Mouse (Mus musculus) stomach, embryonic 15.5 days (tissue): ENCODE measurements around the gene Tead1. TPM values are rescaled to one million over a fixed set of nuclear protein-coding genes. Genes with fewer than 3 reads are reported as not detected.

Source experiments
- ATAC-seq: fragments of 200-750 bp; cut with Nextera tagmentation; 2 replicates; pipeline ENCODE4 v1.8.0; 2017; ENCODE audit warnings: low read depth, moderate number of reproducible peaks, moderate TSS enrichment; ENCODE audit not compliant: insufficient read depth, low FRiP score
- H3K27ac ChIP-seq: fragments of 300-500 bp; sonication (generic); 2 replicates; pipeline ENCODE4 v1.5.1; 2015; ENCODE audit warnings: mild to moderate bottlenecking, inconsistent platforms
- H3K27me3 ChIP-seq: fragments of 300-500 bp; sonication (generic); replicated peaks from 2 replicates; pipeline ENCODE4 v1.6.1; 2015; ENCODE audit warnings: inconsistent platforms
- H3K36me3 ChIP-seq: fragments of 300-500 bp; sonication (generic); 2 replicates; pipeline ENCODE4 v1.6.1; 2015; ENCODE audit warnings: inconsistent platforms
- H3K4me1 ChIP-seq: fragments of 300-500 bp; sonication (generic); 2 replicates; pipeline ENCODE4 v1.6.1; 2015; ENCODE audit warnings: inconsistent platforms
- H3K4me2 ChIP-seq: fragments of 300-500 bp; sonication (generic); 2 replicates; pipeline ENCODE4 v1.6.1; 2015; ENCODE audit warnings: mild to moderate bottlenecking, inconsistent platforms
- H3K4me3 ChIP-seq: fragments of 300-500 bp; sonication (generic); replicated peaks from 2 replicates; pipeline ENCODE4 v1.5.1; 2015; ENCODE audit warnings: inconsistent platforms
- H3K9ac ChIP-seq: fragments of 300-500 bp; sonication (generic); 2 replicates; pipeline ENCODE4 v1.6.1; 2015; ENCODE audit warnings: inconsistent platforms
- H3K9me3 ChIP-seq: fragments of 300-500 bp; sonication (generic); 2 replicates; pipeline ENCODE4 v1.6.1; 2016; ENCODE audit warnings: inconsistent platforms
- WGBS: fragments of 180-500 bp; shearing (Covaris S2); methylation state at CpG from one replicate; pipeline ENCODE4 v1.1.7; 2015; 5-methylcytosine and 5-hydroxymethylcytosine counted together
- polyA plus RNA-seq: library from polyadenylated mRNA; unstranded; fragments of >200 nt; fragmentation: Nextera tagmentation; extraction: Ambion mirVana; gene quantifications from 2 replicates; pipeline ENCODE4 v1.2.1, GENCODE M21; 2015

Gene Tead1
- polyA plus RNA-seq, 1 experiment from 2014 or later = 25.7 TPM

DNA sequence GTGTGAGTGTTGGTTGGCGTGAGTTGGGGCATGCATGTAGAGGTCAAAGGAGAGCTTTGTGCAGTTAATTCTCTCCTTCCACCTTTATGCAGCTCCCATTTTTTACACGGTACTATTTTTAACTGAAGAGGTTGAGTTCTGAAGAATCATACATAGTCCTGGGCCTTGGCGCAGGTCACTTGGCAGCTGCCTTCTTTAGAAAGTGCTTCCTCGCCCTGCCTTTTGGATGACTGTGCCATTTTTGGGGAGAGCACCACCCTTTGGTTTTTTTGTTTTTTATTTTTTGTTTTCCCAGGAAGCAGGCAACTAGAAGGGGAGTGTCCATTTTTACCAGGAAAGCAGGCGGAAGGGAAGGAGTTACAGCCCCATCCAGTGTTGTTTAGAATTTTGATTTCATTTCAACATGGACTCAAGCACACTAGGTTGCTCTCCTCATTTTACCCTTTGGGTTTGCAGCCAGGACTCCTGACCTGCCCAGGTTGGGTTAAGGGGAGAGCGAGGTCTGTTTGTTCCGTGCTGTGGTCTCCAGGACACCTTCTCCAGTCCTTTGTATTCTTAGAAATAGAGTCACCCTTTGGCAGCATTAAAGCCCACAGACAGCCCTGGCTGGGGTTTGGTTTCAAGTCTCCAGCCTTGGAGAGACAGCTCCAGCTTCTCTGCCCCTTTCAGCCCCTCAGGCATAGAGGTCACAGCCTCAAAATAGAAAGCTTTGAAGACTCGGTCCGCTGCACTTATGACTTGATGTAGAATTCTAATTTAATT is 193.5 kb downstream of the Tead1 start:
- H3K27me3 ChIP-seq = no peaks in the 10 kb centered on the region
- H3K4me3 ChIP-seq = no peak overlapping the region
- WGBS = 86% methylated on average over 9 of the region's 9 CpGs
- ATAC-seq = no peak
- no peak overlapping the region for H3K27ac ChIP-seq
- 0 out of 2 replicates have a peak, but pooled peaks cover 7% of the 10 kb centered on the region for H3K4me1 ChIP-seq
- peaks cover 18% of the 10 kb centered on the region for H3K36me3 ChIP-seq
- no peak overlapping the region for H3K4me2 ChIP-seq
- H3K9me3 ChIP-seq = no peaks in the 10 kb centered on the region
- no peak overlapping the region for H3K9ac ChIP-seq

DNA sequence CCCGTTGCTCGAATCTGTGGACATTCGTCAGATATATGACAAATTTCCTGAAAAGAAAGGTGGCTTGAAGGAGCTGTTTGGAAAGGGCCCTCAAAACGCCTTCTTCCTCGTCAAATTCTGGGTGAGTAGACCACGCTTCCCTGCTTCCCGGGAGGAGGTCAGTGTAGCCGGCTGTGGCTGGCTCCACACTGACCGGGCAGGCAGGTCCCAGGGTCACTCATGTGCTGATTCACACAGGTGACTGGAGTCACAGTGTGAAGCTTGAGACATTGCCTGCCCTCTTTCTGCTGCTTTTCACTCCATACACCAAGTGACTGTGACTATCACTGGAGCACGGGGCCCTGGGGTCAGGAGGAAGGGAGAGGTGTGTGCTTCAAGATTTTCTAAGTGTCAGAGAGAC is 197.0 kb downstream of the Tead1 start:
- Histone ChIP-seq H3K4me1 (no peaks in the 10 kb centered on the region), H3K27me3 (no peaks in the 10 kb centered on the region), H3K9me3 (no peaks in the 10 kb centered on the region), H3K4me2 (no peak overlapping the region), H3K4me3 (no peak overlapping the region), H3K36me3 (peaks cover 20% of the 10 kb centered on the region), H3K9ac (no peak overlapping the region), H3K27ac (no peak overlapping the region)
- no peak for ATAC-seq
- 82% methylated on average over 10 of the region's 10 CpGs for WGBS

GRCm38 (mm10) chr7:112883791-112884274 is 204.7 kb downstream of the Tead1 start:
- Histone ChIP-seq H3K27me3 (no peaks in the 10 kb centered on the region), H3K9me3 (no peaks in the 10 kb centered on the region), H3K9ac (no peak overlapping the region), H3K4me3 (no peak overlapping the region), H3K4me2 (no peak overlapping the region), H3K4me1 (peaks cover 6% of the 10 kb centered on the region), H3K27ac (peak overlapping the region; percentile 26), H3K36me3 (no peaks in the 10 kb centered on the region)
- 52% methylated on average over 8 of the region's 8 CpGs for whole genome bisulfite sequencing
- ATAC-seq = peak; percentile 47; the same call in 1 of the 2 replicates

DNA sequence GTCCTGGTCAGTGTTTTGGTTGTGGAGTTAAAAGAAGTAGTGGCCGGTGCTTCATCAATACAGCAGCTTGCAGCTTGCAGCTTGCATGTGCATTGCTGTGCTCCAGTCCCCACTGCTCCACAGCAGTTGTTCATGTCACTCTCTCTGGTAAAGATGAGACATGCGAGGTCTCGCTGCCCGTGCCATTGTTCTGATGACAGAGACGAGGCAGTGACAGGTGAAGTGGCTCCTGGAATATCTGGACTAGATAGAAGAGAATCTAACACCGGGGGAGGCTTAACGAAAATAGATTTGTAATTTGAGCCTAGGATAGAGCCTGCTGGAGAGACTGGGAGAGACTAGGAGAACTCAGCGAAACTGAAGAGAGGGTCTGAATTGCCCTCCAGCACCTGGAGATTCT is 206.4 kb downstream of the Tead1 start:
- Histone ChIP-seq H3K27me3 (no peaks in the 10 kb centered on the region), H3K4me3 (no peak overlapping the region), H3K36me3 (no peaks in the 10 kb centered on the region), H3K27ac (no peak overlapping the region), H3K4me2 (no peak overlapping the region), H3K9me3 (no peaks in the 10 kb centered on the region), H3K4me1 (peaks cover 6% of the 10 kb centered on the region), H3K9ac (no peak overlapping the region)
- no peak for ATAC-seq
- 70% methylated on average over 8 of the region's 8 CpGs for WGBS

GRCm38 (mm10) chr7:112891883-112892282 is 212.8 kb downstream of the Tead1 start:
- ATAC-seq = no peak

GRCm38 (mm10) chr7:112892595-112892994 is 213.5 kb downstream of the Tead1 start:
- no peak overlapping the region for H3K27ac ChIP-seq
- no peak overlapping the region for H3K9ac ChIP-seq
- ATAC-seq = no peak
- WGBS = 75% methylated on average over 5 of the region's 5 CpGs
- H3K9me3 ChIP-seq = no peaks in the 10 kb centered on the region
- no peaks in the 10 kb centered on the region for H3K27me3 ChIP-seq
- H3K4me1 ChIP-seq = no peaks in the 10 kb centered on the region
- H3K36me3 ChIP-seq = 0 out of 2 replicates have a peak, but pooled peaks cover 3% of the 10 kb centered on the region
- no peak overlapping the region for H3K4me3 ChIP-seq
- no peak overlapping the region for H3K4me2 ChIP-seq

More at GRCm38 (mm10) chr7:112891883-112892282, 212.8 kb downstream of the Tead1 start:
- H3K4me2 ChIP-seq = no peak overlapping the region
- no peak overlapping the region for H3K27ac ChIP-seq
- H3K36me3 ChIP-seq = 0 out of 2 replicates have a peak, but pooled peaks cover 3% of the 10 kb centered on the region
- H3K9ac ChIP-seq = no peak overlapping the region
- no peaks in the 10 kb centered on the region for H3K9me3 ChIP-seq
- no peaks in the 10 kb centered on the region for H3K4me1 ChIP-seq
- H3K4me3 ChIP-seq = no peak overlapping the region
- WGBS = 90% methylated on average over 6 of the region's 6 CpGs
- H3K27me3 ChIP-seq = no peaks in the 10 kb centered on the region

- Histone ChIP-seq H3K4me3 (no peak overlapping the region), H3K36me3 (peaks cover 6% of the 10 kb centered on the region; the same call in 1 of the 2 replicates), H3K9ac (no peak overlapping the region), H3K4me1 (no peaks in the 10 kb centered on the region), H3K9me3 (no peaks in the 10 kb centered on the region), H3K4me2 (no peak overlapping the region), H3K27ac (no peak overlapping the region), H3K27me3 (no peaks in the 10 kb centered on the region)
- ATAC-seq = no peak
- WGBS = 90% methylated on average over 2 of the region's 2 CpGs
Measured at GRCm38 (mm10) chr7:112896363-112896762, 217.2 kb downstream of the Tead1 start.

DNA sequence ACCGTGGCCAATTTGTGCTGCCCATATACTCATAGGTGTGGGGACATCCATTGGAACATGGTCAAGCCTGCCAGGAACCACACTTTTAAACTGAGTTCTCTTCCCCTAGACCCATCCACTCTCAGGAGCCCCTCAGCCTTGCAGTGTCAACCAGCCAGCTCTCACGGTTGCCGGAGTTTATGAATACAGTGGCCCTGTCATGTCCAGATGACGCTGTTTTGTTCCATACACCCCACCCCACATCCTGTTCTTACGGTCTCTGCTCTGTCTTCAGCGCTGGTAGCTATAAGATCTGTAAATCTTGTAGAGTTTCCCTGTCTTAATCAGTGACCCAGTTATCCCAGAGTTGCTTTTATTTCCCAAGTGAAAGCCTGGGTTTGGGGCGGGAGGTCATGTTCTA is 222.6 kb downstream of the Tead1 start:
- no peaks in the 10 kb centered on the region for H3K9me3 ChIP-seq
- H3K27ac ChIP-seq = no peak overlapping the region
- H3K9ac ChIP-seq = no peak overlapping the region
- H3K4me3 ChIP-seq = no peak overlapping the region
- no peak overlapping the region for H3K4me2 ChIP-seq
- no peaks in the 10 kb centered on the region for H3K4me1 ChIP-seq
- no peak for ATAC-seq
- peaks cover 6% of the 10 kb centered on the region; the same call in 1 of the 2 replicates for H3K36me3 ChIP-seq
- 92% methylated on average over 7 of the region's 7 CpGs for WGBS
- no peaks in the 10 kb centered on the region for H3K27me3 ChIP-seq

DNA sequence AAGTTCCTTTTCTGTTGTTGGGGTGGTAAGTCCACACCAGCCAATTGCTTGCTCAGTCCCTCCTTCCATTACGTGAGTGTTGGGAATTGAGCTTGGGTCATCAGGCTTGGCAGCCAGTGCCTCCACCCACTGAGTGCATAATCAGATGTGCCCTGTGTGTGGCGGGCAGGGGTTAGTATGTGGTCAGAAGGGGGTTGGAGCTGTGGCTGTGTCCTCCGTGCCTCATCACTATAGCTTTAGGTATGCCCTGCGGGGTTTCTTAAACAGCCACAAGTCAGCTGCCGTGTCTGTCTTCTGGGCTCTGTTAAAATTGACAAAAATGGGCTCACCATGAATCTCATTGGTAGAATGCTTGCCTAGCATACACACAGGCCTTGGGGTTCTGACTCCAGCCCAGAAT is 227.7 kb downstream of the Tead1 start:
- Histone ChIP-seq H3K9me3 (no peaks in the 10 kb centered on the region), H3K27ac (no peak overlapping the region), H3K27me3 (no peaks in the 10 kb centered on the region), H3K4me3 (no peak overlapping the region), H3K4me1 (0 out of 2 replicates have a peak, but pooled peaks cover 5% of the 10 kb centered on the region), H3K4me2 (no peak overlapping the region), H3K36me3 (no peaks in the 10 kb centered on the region), H3K9ac (no peak overlapping the region)
- ATAC-seq = no peak
- 87% methylated on average over 5 of the region's 5 CpGs for WGBS

DNA sequence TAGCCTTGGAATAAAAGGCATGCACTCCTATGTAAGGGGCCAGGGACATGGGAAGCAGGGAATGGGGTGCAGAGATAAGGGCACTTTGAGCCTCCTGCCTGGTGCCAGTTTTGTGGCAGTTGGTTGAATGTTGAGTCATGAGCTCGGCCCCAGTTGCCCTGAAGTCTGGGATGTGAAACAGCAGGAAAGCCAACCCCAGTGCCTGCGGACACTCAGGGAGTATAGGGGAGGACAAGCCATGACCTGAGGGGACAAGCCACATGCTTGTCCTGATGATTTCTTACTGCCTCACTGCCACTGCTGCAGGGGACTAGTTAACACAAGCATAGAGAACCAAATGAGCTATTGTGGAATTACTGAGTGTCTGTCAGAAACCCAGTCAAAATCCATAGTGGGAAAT is 228.3 kb downstream of the Tead1 start:
- H3K4me2 ChIP-seq = no peak overlapping the region
- H3K4me3 ChIP-seq = no peak overlapping the region

DNA sequence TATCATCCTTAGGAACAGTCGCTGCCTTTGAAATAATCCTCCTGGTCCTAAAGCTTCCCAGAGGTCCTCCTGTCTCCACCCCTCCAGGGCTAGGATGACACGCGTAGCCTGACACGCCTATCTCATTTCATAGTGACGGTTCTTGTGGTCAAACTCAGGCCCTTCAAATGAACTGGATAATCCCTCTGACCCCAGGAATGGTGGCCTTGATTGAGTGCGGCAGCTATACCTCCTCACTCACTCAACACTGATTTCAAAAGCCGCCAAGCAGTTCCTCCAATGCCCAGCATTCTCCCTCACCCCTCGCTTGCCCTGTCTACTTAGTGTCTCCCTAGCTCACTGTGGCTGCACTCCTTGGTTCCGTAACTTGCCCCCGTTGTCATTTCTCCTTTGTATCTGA is 230.0 kb downstream of the Tead1 start:
- WGBS = 85% methylated on average over 10 of the region's 10 CpGs
- ATAC-seq = no peak

More for the DNA sequence above, 228.3 kb downstream of the Tead1 start:
- H3K9me3 ChIP-seq = no peaks in the 10 kb centered on the region
- no peak overlapping the region for H3K9ac ChIP-seq
- no peak overlapping the region for H3K27ac ChIP-seq
- H3K4me1 ChIP-seq = 0 out of 2 replicates have a peak, but pooled peaks cover 5% of the 10 kb centered on the region
- H3K27me3 ChIP-seq = no peaks in the 10 kb centered on the region
- ATAC-seq = no peak
- H3K36me3 ChIP-seq = no peaks in the 10 kb centered on the region
- 68% methylated on average over 2 of the region's 2 CpGs for WGBS

DNA sequence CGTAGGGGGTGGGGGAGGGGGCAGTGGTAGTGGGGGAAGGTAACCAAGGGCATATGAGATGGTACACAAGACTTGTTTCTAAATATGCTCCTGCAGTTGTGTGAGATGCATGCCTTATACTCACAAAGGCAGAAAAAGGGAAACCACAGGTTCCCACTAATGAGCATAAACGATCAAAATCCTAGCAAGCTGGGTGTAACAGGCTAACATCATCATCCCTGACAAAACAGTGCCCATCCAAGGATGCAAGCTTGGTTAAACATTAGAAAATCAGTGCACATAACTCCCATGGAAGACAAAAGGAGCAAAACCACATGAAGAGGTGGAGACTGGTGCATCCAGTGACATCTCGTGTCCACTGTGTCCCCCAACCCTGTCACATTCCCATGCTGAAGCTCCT is 233.9 kb downstream of the Tead1 start:
- Histone ChIP-seq H3K4me1 (no peaks in the 10 kb centered on the region), H3K36me3 (no peaks in the 10 kb centered on the region), H3K4me2 (no peak overlapping the region), H3K4me3 (no peak overlapping the region), H3K9me3 (no peaks in the 10 kb centered on the region), H3K9ac (no peak overlapping the region), H3K27me3 (no peaks in the 10 kb centered on the region), H3K27ac (no peak overlapping the region)
- ATAC-seq = no peak
- WGBS = 85% methylated on average over 3 of the region's 3 CpGs

More for the DNA sequence above, 230.0 kb downstream of the Tead1 start:
- 0 out of 2 replicates have a peak, but pooled peaks cover 5% of the 10 kb centered on the region for H3K4me1 ChIP-seq
- H3K9ac ChIP-seq = no peak overlapping the region
- H3K27me3 ChIP-seq = no peaks in the 10 kb centered on the region
- no peak overlapping the region for H3K4me2 ChIP-seq
- no peak overlapping the region for H3K4me3 ChIP-seq
- H3K36me3 ChIP-seq = no peaks in the 10 kb centered on the region
- H3K9me3 ChIP-seq = no peaks in the 10 kb centered on the region
- no peak overlapping the region for H3K27ac ChIP-seq
